Mouse (Mus musculus) liver, embryonic 14.5 days (tissue): ENCODE measurements around the gene Ccnb1.

Source experiments
- CTCF ChIP-seq: IDR thresholded peaks from 2 replicates; pipeline ENCODE4 v1.5.1; 2016; ENCODE audit warnings: antibody characterized with exemption, low read depth, control low read depth
- EP300 ChIP-seq: IDR thresholded peaks from 2 replicates; pipeline ENCODE4 v1.6.1; 2016; ENCODE audit warnings: antibody characterized with exemption, low read depth

DNA sequence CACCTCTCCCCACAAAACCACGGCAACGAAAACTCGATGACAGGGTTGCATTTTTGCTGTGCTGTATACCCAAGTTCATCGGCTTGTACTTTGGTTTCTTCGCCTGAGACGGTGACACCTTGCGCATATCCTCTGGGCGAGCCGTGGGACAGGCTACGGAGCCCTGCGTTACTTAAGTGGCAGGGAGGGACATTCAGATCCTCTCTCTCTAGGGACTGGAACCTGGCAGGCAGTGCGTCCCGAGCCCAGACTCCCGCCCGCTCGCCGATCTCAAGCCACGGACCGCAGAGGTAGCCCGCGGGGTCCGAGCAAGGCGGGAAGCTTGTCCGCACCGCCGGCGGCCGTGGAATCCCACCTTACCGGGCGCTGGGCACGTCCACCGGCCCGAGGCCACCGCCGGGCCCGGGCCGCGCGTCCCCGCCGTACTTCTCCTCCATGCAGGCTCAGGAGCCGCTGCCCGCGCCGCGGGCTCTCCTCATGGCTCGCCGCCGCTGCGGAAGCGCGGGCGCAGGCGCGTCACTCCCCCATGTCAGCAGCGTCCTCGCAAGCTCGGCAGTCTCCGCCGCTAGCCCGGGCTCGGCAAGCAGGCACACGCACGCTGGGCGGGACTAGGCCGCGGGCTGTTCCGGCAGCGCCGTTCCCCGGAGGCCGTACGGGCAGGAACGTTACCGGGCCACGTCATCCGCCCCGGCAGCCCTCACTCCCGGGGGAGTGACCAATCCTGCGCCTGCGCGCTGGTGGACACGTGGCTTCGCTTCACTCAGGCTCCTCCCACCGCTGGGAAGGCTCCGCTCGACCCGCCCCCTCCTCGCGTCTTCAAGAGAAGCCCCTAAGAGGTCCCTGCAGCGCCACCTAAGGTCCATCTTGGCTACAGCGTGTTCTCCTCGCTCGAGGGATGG lies 46.6 kb upstream of the Ccnb1 start, which contains the start of gene Slc30a5:
- TF ChIP-seq CTCF (peak; percentile 95), EP300 (no peak)
